Mouse (Mus musculus): ENCODE measurements around the gene Fv1.
"Not testable (repeated sequence)": the region's sequence is repeated elsewhere in the genome, so short reads cannot be mapped to it uniquely, and the experiment has no call there.

- not testable (repeated sequence) for TF ChIP-seq POLR2A (IDR thresholded peaks at IDR 0.05; ENCODE audit: low read depth, low read length); CTCF (conservative IDR thresholded peaks at IDR 0.05; ENCODE audit: insufficient read depth, insufficient read length, low read depth, low read length)
Measured at GRCm38 (mm10) chr4:147821414-147821813, 47.4 kb upstream of the Fv1 start.
